Mouse (Mus musculus) midbrain, embryonic 11.5 days (tissue): ENCODE data around the gene Slc9a9. TPM values are rescaled to one million over a fixed set of nuclear protein-coding genes. Genes with fewer than 3 reads are reported as not detected.

Experiments used
- ATAC-seq: fragments of 200-750 bp; cut with Nextera tagmentation; 2 replicates; pipeline ENCODE4 v1.8.0; 2017; ENCODE audit warnings: moderate TSS enrichment, moderate library complexity; ENCODE audit not compliant: low FRiP score
- DNase-seq: peaks from one replicate; pipeline ENCODE4 v3.0.0; 2015; ENCODE audit warnings: low spot score; ENCODE audit errors: missing footprints
- H3K27ac ChIP-seq: fragments of 300-500 bp; sonication (generic); 2 replicates; pipeline ENCODE4 v1.5.1; 2014; ENCODE audit warnings: low read depth, low read length
- H3K27me3 ChIP-seq: fragments of 300-500 bp; sonication (generic); 2 replicates; pipeline ENCODE4 v1.6.1; 2014; ENCODE audit warnings: mild to moderate bottlenecking, low read length, moderate library complexity, mixed read lengths; ENCODE audit not compliant: control insufficient read depth, insufficient read depth
- H3K36me3 ChIP-seq: fragments of 300-500 bp; sonication (generic); 2 replicates; pipeline ENCODE4 v1.6.1; 2014; ENCODE audit warnings: mild to moderate bottlenecking, low read length, moderate library complexity, mixed read lengths; ENCODE audit not compliant: control insufficient read depth, insufficient read depth
- H3K4me1 ChIP-seq: fragments of 300-500 bp; sonication (generic); 2 replicates; pipeline ENCODE4 v1.6.1; 2014; ENCODE audit warnings: low read length; ENCODE audit not compliant: control insufficient read depth, insufficient read depth
- H3K4me2 ChIP-seq: fragments of 300-500 bp; sonication (generic); 2 replicates; pipeline ENCODE4 v1.6.1; 2014; ENCODE audit warnings: mild to moderate bottlenecking, moderate library complexity
- H3K4me3 ChIP-seq: fragments of 300-500 bp; sonication (generic); 2 replicates; pipeline ENCODE4 v1.5.1; 2014; ENCODE audit warnings: low read depth, low read length
- H3K9ac ChIP-seq: fragments of 300-500 bp; sonication (generic); 2 replicates; pipeline ENCODE4 v1.6.1; 2014; ENCODE audit warnings: low read length
- H3K9me3 ChIP-seq: fragments of 300-500 bp; sonication (generic); 2 replicates; pipeline ENCODE4 v1.6.1; 2016; ENCODE audit warnings: low read length; ENCODE audit not compliant: control insufficient read depth
- WGBS: fragments of 180-500 bp; shearing (Covaris S2); extraction: QIAGEN DNeasy Blood & Tissue Kit; methylation state at CpG from one replicate; pipeline ENCODE4 v1.1.7; 2014; 5-methylcytosine and 5-hydroxymethylcytosine counted together
- microRNA-seq: library from miRNA; unstranded; fragments of <30 nt; microRNA quantifications from one replicate; pipeline ENCODE4, GENCODE M21; 2017
- polyA plus RNA-seq: library from polyadenylated mRNA; unstranded; fragments of >200 nt; fragmentation: Nextera tagmentation; extraction: Ambion mirVana; gene quantifications from 2 replicates; pipeline ENCODE4 v1.2.1, GENCODE M21; 2014

Gene Slc9a9
- polyA plus RNA-seq, 1 experiment from 2014 or later = 3.3 TPM

DNA sequence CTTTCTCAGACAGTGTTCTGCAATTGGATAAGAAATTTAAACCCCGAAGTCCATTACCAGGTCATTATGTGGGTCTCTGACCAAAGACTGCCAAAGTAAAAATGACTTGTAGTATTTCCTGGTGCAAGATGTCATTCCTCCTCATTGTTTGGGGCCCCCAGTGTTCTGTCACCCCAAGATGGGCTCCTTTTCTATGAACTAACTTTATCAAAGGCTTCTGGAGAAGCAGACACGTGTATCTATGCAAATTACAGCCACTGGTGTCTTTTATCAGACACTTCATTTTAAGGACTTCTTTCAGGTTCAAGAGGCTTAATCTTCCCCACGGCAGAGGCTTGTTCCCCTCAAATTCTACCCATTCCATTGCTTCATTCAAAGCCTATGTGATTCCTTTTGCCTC, 593.1 kb downstream of the Slc9a9 start:
- no peaks in the 10 kb centered on the region for H3K27me3 ChIP-seq
- DNase-seq = no peak
- WGBS = 56% methylated on average over 3 of the region's 3 CpGs
- no peak for ATAC-seq
- no peak overlapping the region for H3K9ac ChIP-seq
- H3K36me3 ChIP-seq = no peaks in the 10 kb centered on the region
- H3K27ac ChIP-seq = no peak overlapping the region
- H3K9me3 ChIP-seq = no peaks in the 10 kb centered on the region
- no peak overlapping the region for H3K4me2 ChIP-seq
- no peak overlapping the region for H3K4me3 ChIP-seq
- H3K4me1 ChIP-seq = no peaks in the 10 kb centered on the region

DNA sequence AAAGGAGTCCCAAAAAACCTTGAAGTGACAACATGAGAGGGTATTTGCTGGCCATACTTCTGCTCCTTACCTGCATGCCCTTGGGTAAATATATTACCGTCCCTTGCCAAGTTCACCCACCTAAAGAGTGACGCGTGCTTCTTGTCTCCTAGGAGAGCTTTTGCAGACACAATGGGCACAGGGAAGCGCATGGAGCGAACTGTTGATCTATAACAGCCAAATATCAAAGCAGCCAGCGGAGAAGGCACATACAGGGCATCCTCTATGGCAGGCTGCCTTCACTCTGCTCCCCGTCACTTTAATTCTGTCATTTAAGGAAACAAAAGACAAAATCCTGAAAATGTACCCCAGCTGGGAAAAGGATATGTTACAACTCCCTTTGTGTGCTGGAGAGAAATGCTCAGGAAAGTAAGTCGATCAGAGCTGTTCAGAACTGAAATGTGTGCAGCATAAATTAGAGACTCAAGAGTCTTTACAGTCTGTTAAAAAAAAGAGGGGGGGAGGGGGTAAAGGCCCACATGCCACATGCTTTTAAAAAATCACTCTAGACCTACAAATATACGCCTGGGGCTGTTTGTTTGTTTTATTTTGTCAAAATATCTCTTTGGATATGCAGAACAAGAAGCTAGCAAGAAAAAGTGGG, 594.3 kb downstream of the Slc9a9 start:
- WGBS = 83% methylated on average over 9 of the region's 9 CpGs
- H3K9me3 ChIP-seq = no peaks in the 10 kb centered on the region
- peak; percentile 35 for DNase-seq
- H3K4me2 ChIP-seq = no peak overlapping the region
- no peak for ATAC-seq
- no peaks in the 10 kb centered on the region for H3K36me3 ChIP-seq
- H3K9ac ChIP-seq = no peak overlapping the region
- no peak overlapping the region for H3K4me3 ChIP-seq
- H3K27me3 ChIP-seq = no peaks in the 10 kb centered on the region
- no peak overlapping the region for H3K27ac ChIP-seq
- no peaks in the 10 kb centered on the region for H3K4me1 ChIP-seq

DNA sequence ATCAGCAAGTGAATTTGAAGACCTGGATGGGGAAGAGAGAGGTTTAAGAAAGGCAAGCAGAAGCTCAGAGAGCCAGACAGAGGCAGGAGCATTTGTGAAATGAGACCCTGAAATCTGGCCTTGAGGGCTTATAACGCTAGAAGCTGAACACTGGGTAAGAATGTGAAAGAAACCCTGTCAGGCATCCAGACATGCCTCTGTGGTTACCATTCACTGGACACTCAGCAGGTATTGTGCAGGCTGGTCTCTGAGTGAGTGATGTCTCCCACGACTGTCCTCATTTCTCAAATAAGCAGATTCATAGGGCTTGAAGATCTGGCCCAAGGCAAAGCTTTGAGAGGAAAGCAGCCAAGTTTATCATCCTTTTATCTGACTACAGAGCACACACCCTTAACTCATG, 596.5 kb downstream of the Slc9a9 start:
- Histone ChIP-seq H3K9me3 (no peaks in the 10 kb centered on the region), H3K4me3 (no peak overlapping the region), H3K36me3 (no peaks in the 10 kb centered on the region), H3K9ac (no peak overlapping the region), H3K27me3 (no peaks in the 10 kb centered on the region), H3K4me2 (no peak overlapping the region), H3K4me1 (no peaks in the 10 kb centered on the region), H3K27ac (no peak overlapping the region)
- ATAC-seq = no peak
- 60% methylated on average over 2 of the region's 2 CpGs for WGBS
- no peak for DNase-seq

DNA sequence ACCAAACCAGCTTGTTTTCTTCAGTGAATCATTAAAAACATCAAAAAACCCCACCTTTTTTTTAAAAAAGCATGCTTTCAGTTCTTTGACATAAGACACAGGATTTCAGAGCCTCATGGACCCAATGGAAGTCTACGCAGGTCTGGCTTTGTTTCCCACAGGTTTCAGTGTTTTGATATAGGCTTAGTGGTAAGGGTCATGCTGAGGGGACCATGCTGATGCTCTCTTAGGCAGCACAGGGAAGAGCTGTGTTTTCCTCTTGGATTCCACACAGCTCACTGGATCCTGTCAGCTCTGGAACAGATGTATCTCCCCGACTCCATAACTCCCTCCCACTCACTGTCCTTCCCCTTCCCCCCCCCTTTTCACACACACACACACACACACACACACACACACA, 597.2 kb downstream of the Slc9a9 start:
- no peaks in the 10 kb centered on the region for H3K36me3 ChIP-seq
- H3K9me3 ChIP-seq = no peaks in the 10 kb centered on the region
- H3K4me3 ChIP-seq = no peak overlapping the region
- no peak overlapping the region for H3K27ac ChIP-seq
- DNase-seq (no peak), ATAC-seq (no peak)
- H3K9ac ChIP-seq = no peak overlapping the region
- no peaks in the 10 kb centered on the region for H3K27me3 ChIP-seq
- no peaks in the 10 kb centered on the region for H3K4me1 ChIP-seq
- H3K4me2 ChIP-seq = no peak overlapping the region
- WGBS = 66% methylated on average over 2 of the region's 2 CpGs

DNA sequence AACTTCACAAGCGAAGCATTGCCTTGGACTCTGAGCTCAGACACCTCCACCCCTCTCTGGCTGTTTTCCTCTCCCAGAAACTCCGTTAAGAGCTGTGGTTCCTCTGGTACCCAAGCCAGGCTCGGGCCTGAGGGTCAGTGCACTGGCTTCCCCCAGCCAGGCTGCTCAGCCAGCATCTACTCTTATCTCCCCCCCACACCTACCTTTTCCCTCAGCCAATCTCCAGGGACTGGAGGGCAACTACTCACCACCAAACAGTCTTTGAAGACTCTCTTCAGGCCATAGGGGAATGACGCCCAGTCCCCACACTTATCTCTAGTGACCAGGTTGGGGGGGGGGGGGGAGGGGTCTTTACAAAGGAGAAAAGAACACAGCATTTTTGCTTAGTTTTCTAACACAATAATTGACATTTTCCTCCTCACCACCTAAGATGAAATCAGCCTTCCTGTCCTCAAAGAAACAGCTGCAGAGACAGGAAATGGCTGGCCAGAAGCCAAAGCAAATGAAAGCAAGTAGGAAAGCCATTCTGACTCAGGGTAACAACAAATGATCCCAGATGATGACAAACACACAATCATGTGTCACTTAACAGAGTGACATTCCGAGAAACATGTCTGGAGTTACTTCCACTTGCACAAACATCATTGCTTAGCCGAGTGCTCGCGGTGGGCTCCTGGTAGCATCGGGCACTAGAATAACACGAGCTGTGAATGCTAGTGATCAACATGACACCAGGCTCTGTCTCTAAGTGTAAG, 610.1 kb downstream of the Slc9a9 start:
- H3K27ac ChIP-seq = no peak overlapping the region
- 86% methylated on average over 10 of the region's 10 CpGs for WGBS
- no peak overlapping the region for H3K4me3 ChIP-seq
- DNase-seq (no peak), ATAC-seq (no peak)
- no peak overlapping the region for H3K9ac ChIP-seq
- H3K9me3 ChIP-seq = no peaks in the 10 kb centered on the region
- no peaks in the 10 kb centered on the region for H3K4me1 ChIP-seq
- no peaks in the 10 kb centered on the region for H3K27me3 ChIP-seq
- H3K36me3 ChIP-seq = no peaks in the 10 kb centered on the region
- H3K4me2 ChIP-seq = no peak overlapping the region

Small RNA genes within 50 kb of the gene (microRNA-seq; reads per million reads assigned to microRNA genes)
- not detected for gene Mir7656

Other genes with a start within 250 kb of the Slc9a9 start
- gene 1190002N15Rik, start 131.8 kb upstream of the Slc9a9 start, polyA plus RNA-seq = 39.4 and 44.2 TPM in 2 replicates